Mouse (Mus musculus): ENCODE results near the gene Clcc1. TPM values are rescaled to one million over a fixed set of nuclear protein-coding genes. Genes with fewer than 3 reads are reported as not detected.
"Not testable (repeated sequence)": the region's sequence is repeated elsewhere in the genome, so short reads cannot be mapped to it uniquely, and the experiment has no call there.

Clcc1 gene
- 21.9 and 28.5 TPM in 2 replicates for polyA plus RNA-seq (2012; rRNA removed)

DNA sequence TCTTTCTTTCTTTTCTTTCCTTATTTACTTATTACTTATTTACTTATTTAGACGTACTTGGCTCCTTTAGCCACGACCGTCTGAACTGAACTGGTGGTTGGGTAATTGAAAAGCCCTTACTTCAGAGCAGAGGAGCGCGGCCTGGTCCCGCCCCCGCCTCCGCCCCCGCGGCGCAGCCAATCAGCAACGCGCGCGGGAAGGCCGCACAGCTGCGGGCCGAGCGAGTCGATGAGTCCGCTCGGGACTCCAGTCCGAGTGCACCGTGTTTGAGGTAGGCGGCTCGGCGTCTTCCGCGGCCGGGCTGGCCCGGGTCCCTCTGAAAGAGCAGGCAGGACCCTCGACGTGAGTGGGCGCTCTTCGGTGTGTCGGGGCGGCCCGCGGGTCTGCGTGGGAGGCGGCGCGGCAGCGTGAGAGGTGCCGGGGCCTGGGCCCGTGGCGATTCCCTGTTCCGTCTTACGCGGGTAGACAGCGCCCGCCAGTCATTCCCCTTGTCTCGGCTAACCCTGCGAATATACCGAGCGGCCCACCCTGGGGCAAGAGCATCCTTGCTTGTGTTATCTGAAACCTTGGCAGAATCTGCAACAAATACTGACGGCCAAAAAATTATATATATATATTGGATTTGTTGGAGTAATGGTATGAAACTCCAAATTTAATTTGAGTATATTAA, at the start of gene Clcc1:
Clcc1 (plus strand) TSS at position 204 of the 670 bp plus-strand sequence.
- under 1% methylated on average over 57 of the region's 57 CpGs for WGBS
- DNase-seq (ENCODE audit: low read depth, low spot score), result peak; percentile 64

DNA sequence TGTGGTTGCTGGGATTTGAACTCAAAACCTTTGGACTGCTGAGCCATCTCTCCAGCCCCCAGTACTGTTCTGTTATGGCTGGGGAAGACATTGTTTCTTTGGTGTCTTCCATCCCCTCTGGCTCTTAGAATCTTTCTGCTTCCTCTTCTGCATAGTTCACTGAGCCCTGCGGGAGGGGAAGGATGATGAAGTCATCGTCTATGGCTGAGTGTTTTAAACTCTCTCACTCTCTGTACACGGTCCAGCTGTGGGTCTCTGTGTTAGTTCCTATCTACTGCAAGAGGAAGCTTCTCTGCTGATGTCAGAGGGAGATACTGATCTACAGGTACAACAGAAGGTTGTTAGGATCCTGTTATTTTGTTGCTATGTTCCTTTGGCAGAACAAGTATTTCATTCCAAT, 44.8 kb upstream of the Clcc1 start:
- 39% methylated on average over 3 of the region's 3 CpGs for WGBS
- no peak for DNase-seq (ENCODE audit: low read depth, low spot score)

DNA sequence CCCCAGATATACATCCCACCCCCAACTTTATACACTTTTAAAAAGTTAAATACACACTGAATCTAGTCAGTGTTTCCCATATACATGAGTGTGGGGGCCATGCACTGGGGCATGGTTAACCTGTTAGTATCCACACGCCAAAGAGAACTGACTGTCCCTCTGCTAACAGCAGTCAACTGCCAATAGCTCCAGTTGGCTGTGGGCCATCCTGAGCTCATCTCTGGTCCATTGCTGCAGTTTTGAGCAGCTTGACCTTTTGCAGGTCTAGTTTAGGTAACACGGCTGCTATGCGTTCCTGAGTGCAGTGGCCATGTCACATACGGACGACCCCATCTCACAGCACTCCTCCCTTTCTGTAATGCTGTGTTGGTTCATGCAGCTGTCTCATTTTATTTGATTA, 19.0 kb upstream of the Clcc1 start:
- no peak for DNase-seq (ENCODE audit: low read depth, low spot score)
- WGBS, result 88% methylated on average over 5 of the region's 5 CpGs

DNA sequence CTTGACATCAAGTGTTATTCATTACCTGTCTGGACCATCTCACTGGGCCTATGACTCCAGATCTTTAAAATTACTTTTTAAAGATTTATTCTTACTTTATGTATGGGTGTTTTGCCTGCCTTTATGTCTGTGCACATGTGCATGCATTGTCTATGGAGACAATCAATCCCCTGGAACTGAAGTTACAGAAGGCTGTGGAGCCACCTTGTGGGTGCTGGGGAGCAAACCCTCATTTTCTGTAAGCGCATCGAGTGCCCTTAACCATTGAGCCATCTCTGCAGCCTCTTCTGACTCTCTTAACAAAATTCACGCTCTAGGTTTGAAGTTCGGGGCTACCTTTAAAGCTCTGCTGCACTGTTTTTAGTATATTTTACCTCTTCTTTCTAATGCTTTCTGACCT, 14.3 kb upstream of the Clcc1 start:
- 71% methylated on average over 4 of the region's 4 CpGs for WGBS
- DNase-seq (ENCODE audit: low read depth, low spot score), result no peak

DNA sequence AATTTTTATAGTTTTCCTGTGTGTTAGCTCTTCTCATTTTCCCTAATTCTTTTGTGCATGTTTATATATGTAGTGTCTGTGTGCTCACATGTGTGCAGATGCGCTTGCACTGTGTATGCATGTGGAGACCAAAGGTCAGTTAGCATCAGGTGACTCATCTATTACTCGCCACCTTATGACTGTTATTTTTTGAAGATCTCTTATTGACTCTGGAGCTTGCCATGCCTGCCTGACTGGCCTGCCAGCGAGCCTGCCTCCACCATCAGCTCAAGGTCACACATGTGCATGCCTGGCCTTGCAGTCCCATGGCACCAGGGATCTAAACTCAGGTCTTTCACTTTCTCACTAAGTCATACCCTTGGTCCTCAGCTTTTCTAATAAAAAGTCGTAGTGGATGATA, 12.7 kb upstream of the Clcc1 start:
- DNase-seq (ENCODE audit: low read depth, low spot score), result no peak
- WGBS, result 32% methylated on average over 4 of the region's 4 CpGs

DNA sequence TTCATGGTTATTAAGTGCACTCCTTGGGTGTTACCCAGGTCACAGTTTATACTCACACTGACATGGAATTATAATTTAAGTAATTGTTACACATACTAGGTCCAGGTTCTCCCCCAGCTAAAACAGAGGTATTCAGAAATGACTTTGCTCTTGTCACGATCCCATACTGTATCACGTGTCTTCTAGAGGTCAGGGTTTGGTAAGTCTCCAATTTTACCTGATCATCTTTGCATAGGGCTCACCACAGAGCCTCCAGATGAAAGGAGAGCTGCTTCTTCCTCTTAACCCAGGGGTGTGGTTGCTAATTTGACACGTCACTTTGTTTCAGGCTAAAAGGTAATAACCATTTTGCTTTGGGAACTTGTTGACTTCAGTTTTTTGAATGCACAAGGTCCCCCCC, 8.9 kb upstream of the Clcc1 start:
- 86% methylated on average over 3 of the region's 3 CpGs for WGBS
- DNase-seq (ENCODE audit: low read depth, low spot score), result no peak

DNA sequence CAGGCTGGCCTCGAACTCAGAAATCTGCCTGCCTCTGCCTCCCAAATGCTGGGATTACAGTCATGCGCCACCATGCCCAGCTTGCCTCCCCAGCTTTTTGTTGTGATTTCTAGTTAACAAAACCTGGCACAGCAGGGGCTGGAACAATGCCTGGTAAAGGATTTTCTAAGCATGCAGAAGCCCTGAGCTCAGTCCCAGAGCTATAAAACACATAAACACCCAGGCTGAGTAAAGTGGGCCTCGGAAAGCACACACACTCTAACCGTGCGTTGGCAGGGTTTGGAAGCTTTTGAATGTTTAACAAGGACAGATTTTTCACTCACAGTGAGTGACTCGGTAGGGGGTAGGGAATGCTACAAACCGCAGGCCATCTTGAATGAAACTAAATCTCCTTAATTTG, 7.7 kb upstream of the Clcc1 start:
- no peak for DNase-seq (ENCODE audit: low read depth, low spot score)
- WGBS, result 53% methylated on average over 7 of the region's 7 CpGs

DNA sequence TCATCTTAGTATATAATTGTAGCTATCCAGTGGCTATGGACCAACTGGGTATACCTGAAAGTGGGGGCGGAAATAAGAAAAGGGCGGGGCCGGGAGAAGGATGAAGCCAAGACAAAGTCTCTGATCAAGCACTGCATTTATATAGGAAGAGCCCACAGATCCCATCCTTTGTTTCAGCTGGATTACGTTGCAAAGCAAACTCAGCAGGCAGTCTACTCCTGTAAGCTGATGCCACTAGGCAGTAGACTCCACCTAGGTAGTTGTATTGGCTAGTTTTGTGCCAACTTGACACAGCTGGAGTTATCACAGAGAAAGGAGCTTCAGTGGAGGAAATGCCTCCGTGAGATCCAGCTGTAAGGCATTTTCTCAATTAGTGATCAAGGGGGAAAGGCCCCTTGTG, 6.0 kb upstream of the Clcc1 start:
- 46% methylated on average over 5 of the region's 5 CpGs for WGBS
- not testable (repeated sequence) for DNase-seq (ENCODE audit: low read depth, low spot score)

DNA sequence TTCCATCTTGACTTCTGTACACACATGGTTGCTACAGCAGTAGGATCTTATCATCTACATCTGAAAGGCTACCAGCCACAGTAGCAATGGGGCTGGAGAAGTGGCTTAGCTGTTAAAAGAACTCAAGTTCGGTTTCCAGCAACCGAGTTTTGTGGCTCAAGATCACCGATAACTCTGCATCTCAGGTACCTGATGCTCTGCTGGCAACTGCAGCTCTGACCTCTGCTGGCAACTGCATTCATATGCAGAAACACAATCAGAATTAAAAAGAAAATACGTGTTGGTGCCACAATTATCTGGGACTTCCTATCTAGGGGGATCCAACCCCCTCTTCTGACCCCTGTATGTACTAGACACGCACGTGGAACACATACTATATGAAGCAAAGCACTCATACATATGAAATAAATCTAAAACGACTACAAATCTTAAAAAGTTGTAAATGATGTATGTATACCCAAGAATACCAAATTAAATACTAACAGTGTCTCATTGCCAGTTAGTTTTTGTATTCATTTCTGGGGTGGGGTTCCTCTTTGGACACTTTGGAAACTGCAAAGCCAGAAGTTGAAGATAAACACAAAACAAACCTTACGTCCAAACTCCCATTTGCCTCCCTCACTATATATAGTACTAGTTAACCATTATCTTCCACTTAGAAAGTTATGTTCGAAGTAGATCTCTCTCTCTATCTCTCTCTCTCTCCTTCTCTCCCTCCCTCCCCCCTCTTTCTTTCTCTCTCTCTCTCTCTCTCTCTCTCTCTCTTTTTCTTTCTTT, 659 bp upstream of the Clcc1 start:
- DNase-seq (ENCODE audit: low read depth, low spot score), result no peak

DNA sequence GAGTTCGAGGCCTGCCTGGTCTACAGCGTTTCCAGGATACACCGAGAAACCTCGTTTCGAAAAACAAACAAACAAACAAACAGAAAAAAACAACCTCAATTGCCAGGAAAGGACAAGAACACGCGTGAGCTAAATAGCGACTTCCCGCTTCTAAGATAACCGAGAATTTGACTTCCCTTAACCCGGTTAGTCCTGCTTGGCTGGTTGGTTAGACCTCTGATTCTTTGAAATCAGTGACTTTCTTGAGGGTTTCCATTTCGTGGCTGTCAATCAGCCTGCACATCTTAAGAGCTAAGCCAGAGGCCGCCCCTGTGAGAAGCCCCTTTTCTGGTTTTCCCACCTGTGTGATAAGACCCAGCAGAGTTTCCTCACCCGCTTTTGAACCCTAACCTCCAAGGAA, 853 bp downstream of the Clcc1 start:
- DNase-seq (ENCODE audit: low read depth, low spot score), result no peak

More for the DNA sequence above, 659 bp upstream of the Clcc1 start:
- WGBS, result 9% methylated on average over 9 of the region's 9 CpGs

DNA sequence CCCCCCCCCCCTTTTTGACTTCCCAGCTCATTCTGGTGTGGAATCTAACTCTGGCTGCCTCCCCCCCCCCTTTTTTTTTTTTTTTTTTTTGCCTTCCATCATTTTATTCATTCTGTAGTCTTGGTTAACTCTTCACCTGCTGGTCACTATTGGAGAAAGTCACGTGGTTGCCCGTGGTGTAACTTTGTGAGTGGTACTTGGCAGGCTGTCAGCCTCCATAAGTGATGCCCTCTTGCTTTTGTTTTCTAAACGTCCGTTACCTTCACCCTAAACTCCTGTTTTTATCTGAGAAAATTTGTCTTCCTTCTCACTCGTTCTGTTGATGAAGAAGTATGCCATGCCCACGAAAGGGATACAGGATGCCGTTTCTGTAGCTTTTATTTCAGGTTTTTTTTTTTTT, 1.8 kb downstream of the Clcc1 start:
- WGBS, result 88% methylated on average over 7 of the region's 7 CpGs
- DNase-seq (ENCODE audit: low read depth, low spot score), result no peak

More for the DNA sequence above, 853 bp downstream of the Clcc1 start:
- WGBS, result 12% methylated on average over 14 of the region's 14 CpGs

DNA sequence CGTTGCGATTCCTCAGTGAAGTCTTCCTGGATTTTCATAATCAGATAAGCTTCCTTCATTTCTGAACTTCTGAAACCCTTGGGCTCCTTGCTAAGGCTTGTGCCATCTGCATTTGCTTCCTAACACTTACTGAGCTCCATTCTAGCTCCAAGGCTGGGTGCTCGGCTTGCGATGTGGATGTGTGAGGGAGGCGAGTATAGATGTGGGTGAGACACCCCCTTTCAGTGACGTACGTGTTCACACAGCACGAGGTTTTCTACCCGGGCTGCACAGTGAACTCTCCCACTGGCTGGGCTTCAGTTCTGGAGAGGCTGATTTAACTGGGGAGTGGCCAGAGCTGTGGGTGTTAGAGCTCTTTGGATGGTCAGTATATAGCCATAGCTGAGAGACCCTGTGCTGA, 4.9 kb downstream of the Clcc1 start:
- whole genome bisulfite sequencing, result 93% methylated on average over 9 of the region's 9 CpGs
- no peak for DNase-seq (ENCODE audit: low read depth, low spot score)

DNA sequence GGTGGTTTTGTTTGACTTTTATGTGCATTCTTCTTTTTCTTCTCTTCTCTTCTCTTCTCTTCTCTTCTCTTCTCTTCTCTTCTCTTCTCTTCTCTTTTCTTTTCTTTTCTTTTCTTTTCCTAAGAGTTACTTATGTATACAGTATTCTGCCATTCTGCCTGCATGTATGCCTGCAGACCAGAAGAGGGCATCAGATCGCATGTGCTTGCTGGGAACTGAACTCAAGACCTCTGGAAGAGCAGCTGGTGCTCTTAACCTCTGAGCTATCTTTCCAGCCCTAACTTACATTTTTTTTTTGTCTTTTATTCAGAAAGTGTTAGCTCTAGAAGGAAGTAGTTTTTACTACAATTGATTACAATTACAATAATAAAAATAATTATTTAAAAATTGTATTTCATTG, 7.2 kb downstream of the Clcc1 start:
- DNase-seq (ENCODE audit: low read depth, low spot score), result no peak

DNA sequence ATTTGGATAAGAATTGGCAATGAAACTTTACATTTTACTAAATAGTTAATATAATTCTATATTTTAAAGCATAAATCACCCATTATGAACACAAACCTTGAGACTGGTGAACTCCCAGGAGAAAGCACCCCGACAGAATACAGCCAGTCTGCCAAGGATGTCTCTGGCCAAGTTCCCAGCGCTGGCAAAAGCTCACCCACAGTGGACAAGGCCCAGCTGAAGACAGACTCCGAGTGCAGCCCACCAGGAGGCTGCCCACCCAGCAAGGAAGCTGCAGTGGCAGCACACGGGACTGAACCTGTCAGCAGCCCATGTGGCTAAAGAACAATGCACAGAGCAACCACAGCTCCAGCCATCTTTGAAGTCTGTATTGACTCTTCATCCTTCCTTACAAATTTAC, 22.9 kb downstream of the Clcc1 start:
- no peak for DNase-seq (ENCODE audit: low read depth, low spot score)
- 76% methylated on average over 4 of the region's 4 CpGs for WGBS

More for the DNA sequence above, 7.2 kb downstream of the Clcc1 start:
- 93% methylated on average over 1 of the region's 1 CpGs for WGBS

DNA sequence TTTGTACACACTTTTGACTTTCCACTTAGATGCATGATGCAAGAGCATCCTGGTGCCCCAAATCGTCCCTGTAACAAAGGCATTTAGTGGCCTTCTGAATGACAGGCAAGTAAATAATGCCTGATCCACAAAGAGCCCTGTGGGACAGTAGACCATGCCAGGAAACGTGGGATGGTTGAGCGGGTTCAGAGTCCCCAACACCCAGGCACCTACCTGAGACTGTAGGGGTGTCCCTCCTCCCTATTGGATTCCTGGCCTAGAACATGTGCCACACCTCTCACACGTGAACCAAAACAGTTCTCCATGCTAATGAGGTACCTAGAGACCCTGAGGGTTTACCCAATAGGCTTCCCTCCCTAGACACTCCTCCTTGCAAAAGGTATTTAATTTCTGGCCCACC, 27.3 kb downstream of the Clcc1 start:
- WGBS, result 80% methylated on average over 4 of the region's 4 CpGs
- DNase-seq (ENCODE audit: low read depth, low spot score), result no peak

DNA sequence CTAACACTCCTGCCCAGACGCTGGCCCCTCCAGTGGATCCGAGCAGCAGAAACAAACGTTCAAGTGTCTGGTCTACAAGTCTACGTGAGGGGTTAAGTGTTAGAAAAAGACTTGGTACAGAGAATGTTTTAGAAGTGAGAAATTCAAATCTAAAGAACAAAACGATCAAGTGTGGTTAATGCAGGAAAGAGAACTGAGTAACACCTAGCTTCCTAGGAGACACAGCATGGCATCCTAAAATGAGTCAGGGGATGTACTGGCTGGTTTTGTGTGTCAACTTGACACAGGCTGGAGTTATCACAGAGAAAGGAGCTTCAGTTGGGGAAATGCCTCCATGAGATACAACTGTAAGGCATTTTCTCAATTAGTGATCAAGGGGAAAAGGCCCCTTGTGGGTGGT, 29.9 kb downstream of the Clcc1 start:
- WGBS, result 92% methylated on average over 5 of the region's 5 CpGs

DNA sequence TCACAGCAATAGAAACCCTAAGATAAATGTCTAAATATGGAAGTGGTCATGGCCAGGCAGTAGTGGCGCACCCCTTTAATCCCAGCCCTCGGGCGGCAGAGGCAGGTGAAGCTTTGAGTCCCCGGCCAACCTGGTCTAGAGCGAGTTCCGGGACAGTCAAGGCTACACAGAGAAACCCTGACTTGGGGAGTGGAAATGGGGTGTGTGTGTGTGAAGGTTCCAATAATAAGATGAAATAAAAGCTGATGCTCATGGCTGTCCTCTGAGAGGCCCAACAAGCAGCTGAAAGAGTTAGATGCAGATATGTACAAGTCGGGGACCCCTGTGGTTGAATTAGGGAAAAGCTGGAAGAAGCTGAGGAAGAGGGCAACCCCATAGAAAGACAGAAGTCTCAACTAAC, 32.0 kb downstream of the Clcc1 start:
- DNase-seq (ENCODE audit: low read depth, low spot score), result no peak
- 98% methylated on average over 7 of the region's 7 CpGs for WGBS

More for the DNA sequence above, 29.9 kb downstream of the Clcc1 start:
- DNase-seq (ENCODE audit: low read depth, low spot score), result not testable (repeated sequence)

DNA sequence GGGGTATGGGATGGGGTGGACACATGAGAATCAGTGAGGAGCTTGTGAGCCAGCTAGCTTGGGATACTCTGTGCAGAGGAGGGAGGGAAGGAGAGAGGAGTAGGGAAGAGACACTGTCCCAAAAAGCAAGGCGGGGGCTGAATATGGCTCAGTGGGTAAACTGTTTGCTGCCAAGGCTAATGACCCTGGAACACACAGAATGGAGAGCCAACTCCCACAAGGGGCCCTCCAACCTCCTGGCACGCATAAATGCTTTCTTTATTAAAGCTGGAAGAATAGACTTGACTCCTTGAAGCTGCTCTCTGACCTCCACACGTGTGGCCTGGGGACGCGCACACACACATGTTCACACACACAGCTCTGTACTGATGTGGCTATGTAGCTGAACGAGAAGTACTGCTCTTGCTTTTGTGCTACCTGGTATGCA, 35.3 kb downstream of the Clcc1 start:
- WGBS, result 80% methylated on average over 6 of the region's 6 CpGs
- no peak for DNase-seq (ENCODE audit: low read depth, low spot score)

DNA sequence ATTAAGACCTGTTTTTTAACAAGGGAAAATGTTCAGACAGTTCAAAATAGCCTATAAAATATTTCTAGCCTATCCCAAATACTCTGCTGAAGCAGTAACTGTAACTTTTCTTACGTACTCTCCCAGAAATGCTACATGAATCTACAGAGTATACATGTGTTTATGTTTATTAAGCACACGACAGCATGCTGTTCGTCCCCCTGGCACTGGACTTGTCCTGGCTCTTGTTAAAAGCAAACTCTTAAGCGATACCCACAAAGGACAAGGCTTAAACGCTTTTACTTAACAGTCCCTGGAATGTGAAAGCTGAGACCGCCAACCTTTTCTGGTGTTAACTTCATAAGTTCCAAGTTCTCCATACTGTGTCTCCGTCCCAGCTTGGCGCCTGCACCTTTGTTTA, 35.7 kb downstream of the Clcc1 start:
- DNase-seq (ENCODE audit: low read depth, low spot score), result no peak
- WGBS, result 82% methylated on average over 8 of the region's 8 CpGs

DNA sequence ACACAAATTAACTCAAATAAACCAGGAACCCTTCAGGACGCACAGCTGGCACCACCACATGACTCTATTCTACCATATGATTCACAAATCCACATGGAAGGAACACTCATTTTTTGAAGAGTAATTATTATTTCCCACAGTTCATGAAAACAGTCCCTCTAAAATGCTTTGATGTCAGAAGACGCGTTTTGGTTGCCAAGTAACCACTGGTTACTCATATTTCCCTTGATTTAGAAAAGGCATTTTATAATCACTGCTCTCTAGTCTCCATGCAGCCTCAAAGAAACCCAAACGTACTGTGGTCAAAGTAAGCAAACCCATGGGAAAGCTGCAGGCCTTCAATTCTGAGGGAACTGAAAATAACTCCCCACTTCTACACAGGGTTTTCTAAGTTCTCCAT, 36.3 kb downstream of the Clcc1 start:
- DNase-seq (ENCODE audit: low read depth, low spot score), result no peak
- WGBS, result 71% methylated on average over 4 of the region's 4 CpGs

DNA sequence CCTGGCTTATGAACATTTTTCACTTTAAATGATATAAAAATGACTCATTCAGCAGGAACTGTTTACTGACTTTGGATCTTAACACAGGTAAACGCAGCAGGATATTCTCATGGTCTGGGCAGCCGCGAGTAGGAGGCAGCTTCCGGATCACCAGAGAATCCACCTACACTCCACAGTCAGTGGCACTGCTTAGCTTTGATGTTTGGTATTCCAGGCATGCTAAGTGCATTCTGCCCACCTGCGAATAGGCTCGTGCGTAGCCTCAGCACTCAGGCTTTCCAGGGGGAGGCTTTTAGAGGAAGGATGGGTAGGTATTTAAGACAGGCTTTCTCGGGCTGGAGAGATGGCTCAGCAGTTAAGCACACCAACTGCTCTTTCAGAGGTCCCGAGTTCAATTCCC, 40.6 kb downstream of the Clcc1 start:
- 76% methylated on average over 9 of the region's 9 CpGs for WGBS
- DNase-seq (ENCODE audit: low read depth, low spot score), result no peak
